Mouse (Mus musculus) heart, embryonic 16.5 days (tissue): Measurements from ENCODE around the gene Htr6. TPM values are rescaled to one million over a fixed set of nuclear protein-coding genes. Genes with fewer than 3 reads are reported as not detected.

Experiments used
- ATAC-seq: fragments of 200-750 bp; cut with Nextera tagmentation; replicated peaks from 2 replicates; pipeline ENCODE4 v1.8.0; 2017; ENCODE audit warnings: moderate number of reproducible peaks; ENCODE audit not compliant: insufficient read depth, low FRiP score; ENCODE audit errors: extremely low read depth
- H3K27ac ChIP-seq: fragments of 300-500 bp; sonication (generic); 2 replicates; pipeline ENCODE4 v1.5.1; 2014; ENCODE audit warnings: mild to moderate bottlenecking, low read length, control low read depth, moderate library complexity
- H3K27me3 ChIP-seq: fragments of 300-500 bp; sonication (generic); 2 replicates; pipeline ENCODE4 v1.6.1; 2014; ENCODE audit warnings: low read length, mixed read lengths; ENCODE audit not compliant: control insufficient read depth, insufficient read depth
- H3K36me3 ChIP-seq: fragments of 300-500 bp; sonication (generic); 2 replicates; pipeline ENCODE4 v1.6.1; 2014; ENCODE audit not compliant: control insufficient read depth, insufficient read depth
- H3K4me1 ChIP-seq: fragments of 300-500 bp; sonication (generic); 2 replicates; pipeline ENCODE4 v1.6.1; 2014; ENCODE audit warnings: low read length, mixed read lengths; ENCODE audit not compliant: control insufficient read depth, insufficient read depth
- H3K4me2 ChIP-seq: fragments of 300-500 bp; sonication (generic); 2 replicates; pipeline ENCODE4 v1.6.1; 2014; ENCODE audit warnings: low read depth, mild to moderate bottlenecking, control low read depth, low read length
- H3K4me3 ChIP-seq: fragments of 300-500 bp; sonication (generic); 2 replicates; pipeline ENCODE4 v1.5.1; 2014; ENCODE audit warnings: mild to moderate bottlenecking, control low read depth, low read length
- H3K9ac ChIP-seq: fragments of 300-500 bp; sonication (generic); 2 replicates; pipeline ENCODE4 v1.6.1; 2014; ENCODE audit warnings: low read length, control low read depth
- H3K9me3 ChIP-seq: fragments of 300-500 bp; sonication (generic); replicated peaks from 2 replicates; pipeline ENCODE4 v1.6.1; 2016; ENCODE audit warnings: low read length; ENCODE audit not compliant: control insufficient read depth
- WGBS: fragments of 180-500 bp; shearing (Covaris S2); extraction: QIAGEN DNeasy Blood & Tissue Kit; methylation state at CpG from one replicate; pipeline ENCODE4 v1.1.7; 2014; 5-methylcytosine and 5-hydroxymethylcytosine counted together
- polyA plus RNA-seq: library from polyadenylated mRNA; unstranded; fragments of >200 nt; fragmentation: Nextera tagmentation; extraction: Ambion mirVana; gene quantifications from 2 replicates; pipeline ENCODE4 v1.2.1, GENCODE M21; 2015

Htr6 gene
- polyA plus RNA-seq: not detected in 2 replicates

DNA sequence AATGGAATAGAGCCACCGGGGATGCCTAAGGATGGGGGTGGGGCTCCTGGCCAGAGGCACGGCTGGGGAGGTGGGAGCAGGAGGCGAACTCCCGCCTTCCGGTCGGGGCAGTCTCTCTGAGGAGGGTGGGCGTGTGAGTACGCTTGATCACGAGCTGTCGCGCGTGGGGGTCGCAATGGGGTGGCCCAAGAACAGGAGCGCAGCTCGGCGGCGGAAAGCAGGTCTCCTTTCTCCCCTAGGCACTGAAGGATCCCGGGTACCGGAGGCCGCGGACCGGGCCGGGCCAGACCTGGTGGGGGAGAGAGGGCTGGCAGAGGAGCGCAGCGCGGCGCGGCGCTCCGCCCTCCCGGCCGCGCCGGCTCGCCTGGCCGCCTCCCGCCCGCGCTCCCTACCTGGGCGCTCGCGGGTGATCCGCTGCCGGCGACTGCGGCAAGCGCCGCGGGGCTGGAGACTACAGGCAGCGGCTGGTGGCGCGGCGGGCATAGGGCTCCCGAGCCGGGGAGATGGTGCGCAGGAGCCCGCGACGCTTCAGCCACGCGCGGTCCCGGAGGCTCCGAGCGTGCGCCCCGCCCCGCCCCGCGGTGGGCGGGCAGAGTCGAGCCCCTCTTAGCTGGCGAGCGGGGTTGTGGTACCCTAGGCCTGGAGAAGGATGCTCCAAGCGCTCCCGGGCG lies at the start of gene Htr6:
Gene Htr6, minus strand, starts transcription at position 530 of the 671 bp plus-strand sequence.
- peaks cover 51% of the 10 kb centered on the region for H3K27me3 ChIP-seq
- no peak for ATAC-seq
- no peaks in the 10 kb centered on the region for H3K36me3 ChIP-seq
- peaks cover 7% of the 10 kb centered on the region for H3K4me1 ChIP-seq
- H3K27ac ChIP-seq: no peak within 1 kb of the TSS
- H3K9ac ChIP-seq: peak within 1 kb of the TSS; percentile 11; the same call in 1 of the 2 replicates
- peak within 1 kb of the TSS; percentile 54 for H3K4me3 ChIP-seq
- peak within 1 kb of the TSS; percentile 79 for H3K4me2 ChIP-seq
- no peaks in the 10 kb centered on the region for H3K9me3 ChIP-seq
- WGBS: 2% methylated on average over 69 of the region's 77 CpGs

- ATAC-seq: no peak
- H3K4me1 ChIP-seq: peaks cover 23% of the 10 kb centered on the region
- no peak overlapping the region for H3K27ac ChIP-seq
- H3K27me3 ChIP-seq: no peaks in the 10 kb centered on the region
- H3K4me2 ChIP-seq: no peak overlapping the region
- peaks cover 10% of the 10 kb centered on the region for H3K36me3 ChIP-seq
- H3K9me3 ChIP-seq: peaks cover 7% of the 10 kb centered on the region
- 76% methylated on average over 6 of the region's 6 CpGs for WGBS
- no peak overlapping the region for H3K9ac ChIP-seq
- H3K4me3 ChIP-seq: no peak overlapping the region
These were observed 49.6 kb upstream of the Htr6 start for GRCm38 (mm10) chr4:139124940-139125339.

DNA sequence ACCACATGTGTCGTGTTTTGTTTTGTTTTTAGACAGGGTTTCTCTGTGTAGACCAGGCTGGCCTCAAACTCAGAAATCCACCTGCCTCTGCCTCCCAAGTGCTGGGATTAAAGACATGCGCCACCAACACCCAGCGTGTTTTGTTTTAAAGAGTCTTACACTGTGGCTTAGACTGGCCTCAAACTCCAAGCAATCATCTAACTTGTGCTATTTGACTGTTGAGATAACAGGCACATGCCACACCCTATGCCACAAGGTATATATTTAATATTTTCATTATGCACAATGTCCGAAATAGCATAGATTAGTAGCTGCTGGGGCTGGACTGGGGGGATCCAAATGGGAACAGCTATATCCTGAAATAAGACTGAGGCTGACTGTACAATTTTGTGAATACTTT lies 47.2 kb upstream of the Htr6 start:
- Histone ChIP-seq H3K9me3 (peaks cover 7% of the 10 kb centered on the region), H3K36me3 (peaks cover 10% of the 10 kb centered on the region), H3K27ac (no peak overlapping the region), H3K4me2 (no peak overlapping the region), H3K4me1 (peaks cover 7% of the 10 kb centered on the region), H3K9ac (no peak overlapping the region), H3K4me3 (no peak overlapping the region), H3K27me3 (no peaks in the 10 kb centered on the region)
- ATAC-seq: no peak
- 94% methylated on average over 4 of the region's 4 CpGs for WGBS

- ATAC-seq: no peak
- H3K9ac ChIP-seq: no peak overlapping the region
- H3K27me3 ChIP-seq: no peaks in the 10 kb centered on the region
- 70% methylated on average over 7 of the region's 7 CpGs for WGBS
- H3K27ac ChIP-seq: no peak overlapping the region
- H3K4me1 ChIP-seq: peaks cover 12% of the 10 kb centered on the region
- H3K4me3 ChIP-seq: no peak overlapping the region
- H3K36me3 ChIP-seq: peaks cover 5% of the 10 kb centered on the region; the same call in 1 of the 2 replicates
- peaks cover 7% of the 10 kb centered on the region for H3K9me3 ChIP-seq
- H3K4me2 ChIP-seq: no peak overlapping the region
These were observed 45.6 kb upstream of the Htr6 start for GRCm38 (mm10) chr4:139120998-139121397.

DNA sequence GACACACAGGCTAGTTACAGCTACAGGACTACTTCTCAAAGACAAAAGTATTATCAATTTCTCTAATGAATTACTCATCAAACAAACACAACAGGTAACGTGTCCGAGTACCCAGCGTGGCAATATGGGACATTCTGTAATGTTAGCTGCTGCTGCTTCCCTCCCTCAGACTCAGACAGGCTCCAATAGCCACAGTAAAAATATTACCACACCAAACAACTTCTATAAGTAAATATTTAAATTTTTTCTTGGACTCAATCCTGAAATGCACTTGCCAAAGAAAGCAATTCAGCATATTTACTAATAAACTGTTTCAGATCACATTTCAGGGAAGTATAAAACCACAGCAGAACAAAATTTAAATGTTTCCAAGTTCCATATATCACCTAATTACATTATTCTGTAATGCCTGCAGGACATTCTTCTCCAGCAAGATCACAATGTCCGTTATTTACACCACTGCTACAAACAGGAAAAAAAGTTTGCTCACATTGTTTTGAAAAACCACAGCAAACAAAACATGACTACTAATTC lies 45.0 kb upstream of the Htr6 start:
- no peak overlapping the region for H3K4me3 ChIP-seq
- H3K4me2 ChIP-seq: no peak overlapping the region
- no peaks in the 10 kb centered on the region for H3K27me3 ChIP-seq
- H3K9me3 ChIP-seq: peaks cover 7% of the 10 kb centered on the region
- H3K36me3 ChIP-seq: peaks cover 5% of the 10 kb centered on the region; the same call in 1 of the 2 replicates
- ATAC-seq: no peak
- H3K9ac ChIP-seq: no peak overlapping the region
- no peak overlapping the region for H3K27ac ChIP-seq
- H3K4me1 ChIP-seq: peaks cover 14% of the 10 kb centered on the region
- 67% methylated on average over 4 of the region's 4 CpGs for WGBS

GRCm38 (mm10) chr4:139116356-139117063 lies 41.1 kb upstream of the Htr6 start:
- no peaks in the 10 kb centered on the region; the same call in 1 of the 2 replicates for H3K36me3 ChIP-seq
- no peak overlapping the region for H3K4me3 ChIP-seq
- no peak overlapping the region for H3K4me2 ChIP-seq
- ATAC-seq: no peak
- no peaks in the 10 kb centered on the region for H3K27me3 ChIP-seq
- H3K4me1 ChIP-seq: peaks cover 32% of the 10 kb centered on the region
- 77% methylated on average over 3 of the region's 3 CpGs for WGBS
- H3K27ac ChIP-seq: no peak overlapping the region
- H3K9me3 ChIP-seq: peaks cover under 1% of the 10 kb centered on the region; the same call in 1 of the 2 replicates
- no peak overlapping the region for H3K9ac ChIP-seq

- no peak overlapping the region for H3K9ac ChIP-seq
- no peak for ATAC-seq
- H3K4me1 ChIP-seq: peaks cover 36% of the 10 kb centered on the region
- no peak overlapping the region for H3K4me2 ChIP-seq
- WGBS: 91% methylated on average over 5 of the region's 5 CpGs
- no peaks in the 10 kb centered on the region for H3K9me3 ChIP-seq
- H3K36me3 ChIP-seq: no peaks in the 10 kb centered on the region
- no peak overlapping the region for H3K4me3 ChIP-seq
- no peak overlapping the region for H3K27ac ChIP-seq
- H3K27me3 ChIP-seq: no peaks in the 10 kb centered on the region
These were observed 40.4 kb upstream of the Htr6 start for GRCm38 (mm10) chr4:139115721-139116120.

GRCm38 (mm10) chr4:139112482-139112881 lies 37.1 kb upstream of the Htr6 start:
- Histone ChIP-seq H3K27ac (no peak overlapping the region; the same call in 1 of the 2 replicates), H3K27me3 (no peaks in the 10 kb centered on the region)

DNA sequence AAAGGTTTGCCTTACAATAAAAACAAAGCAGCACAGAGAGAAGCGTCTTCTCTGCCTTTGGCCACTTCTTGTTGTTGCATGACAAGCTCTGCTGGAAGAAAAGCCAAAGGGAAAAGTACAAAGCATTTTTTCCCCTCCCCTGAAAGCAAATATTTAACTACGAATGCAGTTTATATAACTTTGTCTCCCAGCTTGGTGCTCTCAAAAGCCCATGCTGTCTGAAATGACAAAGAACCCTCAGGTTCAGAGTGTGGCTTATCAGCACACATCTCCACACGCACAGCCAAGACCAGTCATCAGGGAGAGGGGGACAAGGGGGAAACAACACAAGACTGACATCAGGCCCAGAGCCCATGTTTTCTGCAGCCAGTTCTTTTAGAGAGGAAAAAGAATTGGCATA lies 36.1 kb upstream of the Htr6 start:
- Histone ChIP-seq H3K9ac (peak overlapping the region; percentile 26; the same call in 1 of the 2 replicates), H3K27ac (peak overlapping the region; percentile 4), H3K4me2 (no peak overlapping the region), H3K36me3 (no peaks in the 10 kb centered on the region), H3K4me1 (peaks cover 35% of the 10 kb centered on the region), H3K4me3 (no peak overlapping the region), H3K27me3 (no peaks in the 10 kb centered on the region), H3K9me3 (no peaks in the 10 kb centered on the region)
- 39% methylated on average over 3 of the region's 3 CpGs for WGBS
- ATAC-seq: no peak

More at GRCm38 (mm10) chr4:139112482-139112881, 37.1 kb upstream of the Htr6 start:
- H3K4me3 ChIP-seq: no peak overlapping the region
- peaks cover 40% of the 10 kb centered on the region for H3K4me1 ChIP-seq
- no peak overlapping the region for H3K9ac ChIP-seq
- H3K9me3 ChIP-seq: no peaks in the 10 kb centered on the region
- no peaks in the 10 kb centered on the region for H3K36me3 ChIP-seq
- 74% methylated on average over 3 of the region's 3 CpGs for WGBS
- no peak overlapping the region for H3K4me2 ChIP-seq
- ATAC-seq: no peak
